Mouse (Mus musculus): Measurements from ENCODE around the gene Trp73.

The Trp73 gene

GRCm38 (mm10) chr4:154026441-154026761 lies 113.6 kb downstream of the Trp73 start:
- no peak for DNase-seq

DNA sequence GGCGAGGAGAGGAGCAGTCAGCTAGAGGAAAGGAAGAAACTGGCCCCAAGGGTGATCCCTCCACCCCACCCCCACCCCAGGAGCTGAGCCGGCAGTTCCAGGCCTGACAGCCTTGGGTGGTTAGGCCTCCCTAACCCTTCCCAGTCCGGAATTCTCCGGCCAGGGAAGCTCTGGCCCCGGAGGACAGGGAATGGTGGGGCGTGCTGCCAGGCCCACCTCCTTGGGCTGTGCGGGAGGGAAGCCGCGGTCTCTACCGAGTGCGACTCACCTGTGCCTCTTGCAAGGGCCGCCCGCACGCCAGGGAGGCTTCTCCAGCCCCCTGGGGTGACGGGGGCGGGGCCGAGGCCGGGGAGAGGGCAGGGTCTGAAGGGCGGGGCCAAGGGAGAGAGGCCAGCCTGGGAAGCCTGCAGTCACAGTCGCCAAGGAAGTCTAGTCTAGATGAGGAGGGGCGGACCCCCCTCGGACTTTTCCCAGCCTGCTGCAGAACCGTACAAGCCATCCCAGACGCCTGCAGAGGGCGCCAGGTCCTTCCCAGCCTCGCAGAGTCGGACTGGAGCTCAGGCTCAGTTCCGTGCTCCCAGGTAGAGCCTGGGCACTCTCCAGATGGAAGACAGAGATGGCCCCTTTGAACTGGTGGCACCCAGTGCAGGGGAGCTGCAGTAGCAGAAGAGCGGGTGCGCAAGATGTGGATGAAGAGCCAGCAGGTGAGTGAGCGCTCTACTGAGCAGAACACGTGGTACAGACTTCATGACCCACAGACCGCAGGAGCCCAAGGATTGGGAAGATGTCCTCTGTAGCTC lies 114.2 kb downstream of the Trp73 start, which contains the start of gene Smim1:
Smim1 (minus strand) TSS at position 590 of the 800 bp plus-strand sequence.
- peak; percentile 59 for DNase-seq

- no peak for DNase-seq
Measured at GRCm38 (mm10) chr4:154024729-154025521, 115.1 kb downstream of the Trp73 start.

DNA sequence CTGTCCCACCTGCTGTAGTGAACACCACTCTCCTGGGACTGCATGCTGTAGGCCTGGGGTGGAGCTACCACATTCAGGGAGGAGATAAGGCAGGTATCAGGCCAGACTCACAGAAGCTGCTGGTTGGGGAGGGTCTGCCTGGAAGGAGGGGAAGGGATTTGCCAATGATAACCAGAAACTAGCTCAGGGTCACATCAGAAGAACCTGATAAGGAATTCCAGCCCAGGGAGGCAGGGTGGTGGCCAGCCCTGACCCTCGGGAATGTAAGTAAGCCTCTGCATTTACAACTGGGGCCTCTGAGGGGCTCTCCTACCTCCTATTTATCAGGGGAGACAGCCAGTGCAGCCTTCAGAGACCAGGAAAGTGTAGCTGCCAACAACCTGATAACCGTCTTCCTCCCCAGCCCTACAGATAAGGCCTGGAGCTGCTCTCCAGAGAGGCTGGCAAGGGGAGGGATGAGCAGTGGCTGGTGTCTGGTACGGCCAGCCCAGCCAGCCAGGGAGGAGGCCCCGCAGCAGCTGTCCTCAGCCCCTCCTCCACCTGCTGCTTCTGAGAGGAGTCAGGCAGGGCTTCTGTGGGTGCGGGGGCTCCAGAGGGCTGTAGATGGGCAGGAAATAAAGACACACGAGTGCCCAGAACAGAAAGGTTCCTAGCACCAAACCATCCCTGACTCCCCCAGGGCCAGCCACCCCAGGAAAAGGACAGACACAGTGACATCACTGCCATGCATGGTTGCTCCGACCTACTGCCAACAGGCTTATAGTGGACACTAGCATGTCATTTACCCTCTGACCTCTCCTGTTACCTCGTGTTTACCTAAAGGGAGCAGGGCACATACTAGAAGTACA lies 116.0 kb downstream of the Trp73 start:
- no peak for DNase-seq

DNA sequence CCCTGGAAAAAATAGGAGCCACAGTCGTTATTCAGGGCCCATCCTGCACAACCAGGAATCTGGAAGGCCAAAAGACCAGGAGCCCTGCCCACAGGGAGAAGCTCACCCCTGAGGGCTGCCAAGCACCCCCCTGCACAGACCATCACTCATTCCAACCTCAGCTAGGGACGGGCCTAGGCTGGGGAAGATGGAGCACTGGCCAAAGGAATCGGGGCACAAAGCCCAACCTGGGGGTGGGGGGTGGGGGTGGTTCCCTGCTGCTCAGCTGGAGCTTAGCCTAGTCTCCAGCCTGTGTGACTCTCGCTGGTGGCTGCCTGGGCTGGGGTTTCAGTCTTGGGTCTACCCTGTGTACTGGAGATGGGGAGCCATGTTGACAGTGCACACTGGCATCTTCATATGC lies 117.2 kb downstream of the Trp73 start:
- no peak for DNase-seq

- no peak for DNase-seq
Measured at GRCm38 (mm10) chr4:154022407-154022806, 117.6 kb downstream of the Trp73 start.

DNA sequence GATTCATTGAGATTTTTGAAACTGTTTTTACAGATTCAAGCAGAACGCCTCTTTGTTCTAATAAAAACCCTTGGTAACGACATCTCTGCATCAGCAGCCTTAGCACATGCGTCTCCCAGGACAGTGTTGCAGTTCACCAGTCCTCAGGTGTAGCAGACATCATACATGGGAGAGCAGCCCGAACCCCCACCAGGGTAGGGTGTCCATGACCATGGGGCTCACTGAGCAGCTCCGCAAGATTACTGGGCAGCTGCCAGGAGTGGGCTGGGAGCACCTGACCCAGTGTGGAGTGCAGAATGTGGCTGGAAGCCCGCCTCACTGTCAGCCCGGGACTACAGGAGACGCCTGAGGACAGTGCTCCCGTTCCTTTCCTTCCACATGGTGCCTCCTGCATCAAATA lies 118.6 kb downstream of the Trp73 start:
- DNase-seq, result no peak

GRCm38 (mm10) chr4:154019571-154019970 lies 120.4 kb downstream of the Trp73 start:
- no peak for DNase-seq

GRCm38 (mm10) chr4:154015476-154015875 lies 124.5 kb downstream of the Trp73 start:
- no peak for DNase-seq

DNA sequence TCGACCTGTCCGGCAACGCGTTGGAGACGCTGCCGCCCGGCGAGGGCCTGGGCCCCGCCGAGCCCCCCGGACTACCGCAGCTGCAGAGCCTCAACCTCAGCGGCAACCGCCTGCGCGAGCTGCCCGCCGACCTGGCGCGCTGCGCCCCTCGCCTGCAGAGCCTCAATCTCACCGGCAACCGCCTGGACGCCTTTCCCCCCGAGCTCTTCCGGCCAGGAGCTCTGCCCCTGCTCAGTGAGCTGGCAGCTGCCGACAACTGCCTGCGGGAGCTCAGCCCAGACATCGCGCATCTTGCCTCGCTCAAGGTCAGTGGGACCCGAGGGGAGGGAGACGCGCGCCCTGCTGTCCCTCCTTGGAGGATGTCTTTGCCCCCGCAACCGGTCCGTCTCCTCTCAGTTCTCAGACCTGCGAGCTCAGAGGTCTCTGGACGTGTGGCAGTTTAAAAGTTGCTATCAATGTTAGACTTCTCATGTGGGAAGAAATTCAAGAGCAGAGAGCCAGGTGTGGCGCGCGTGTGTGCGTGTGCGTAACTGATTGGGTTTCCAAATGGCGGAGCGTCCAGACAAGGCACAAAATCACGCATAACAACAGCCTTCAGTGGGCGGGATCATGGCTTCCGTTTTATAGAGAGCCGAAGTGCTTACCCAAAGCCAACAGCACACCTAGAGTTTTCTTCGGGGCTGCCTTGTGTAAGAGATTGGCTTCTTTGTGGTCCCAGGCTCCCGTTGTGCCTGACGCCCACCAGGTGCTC lies 127.7 kb downstream of the Trp73 start:
- no peak for DNase-seq

DNA sequence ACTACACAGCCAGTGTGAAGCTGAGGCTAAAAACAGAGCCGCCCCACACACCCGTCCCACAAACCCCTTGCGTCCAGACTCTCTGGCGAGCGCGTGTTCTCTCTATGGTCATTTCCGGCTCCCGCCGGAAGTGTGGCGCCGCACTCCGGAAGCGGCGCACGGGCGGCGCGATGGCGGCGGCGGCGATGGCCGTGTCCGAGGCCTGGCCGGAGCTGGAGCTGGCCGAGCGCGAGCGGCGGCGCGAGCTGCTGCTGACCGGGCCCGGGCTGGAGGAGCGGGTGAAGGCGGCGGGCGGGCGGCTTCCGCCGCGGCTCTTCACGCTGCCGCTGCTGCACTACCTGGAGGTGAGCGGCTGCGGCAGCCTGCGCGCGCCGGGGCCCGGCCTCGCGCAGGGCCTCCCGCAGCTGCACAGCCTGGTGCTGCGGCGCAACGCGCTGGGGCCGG lies 128.3 kb downstream of the Trp73 start, which contains the start of gene Lrrc47:
Lrrc47 (plus strand) TSS at position 86 of the 444 bp plus-strand sequence.
- DNase-seq, result peak; percentile 86

DNA sequence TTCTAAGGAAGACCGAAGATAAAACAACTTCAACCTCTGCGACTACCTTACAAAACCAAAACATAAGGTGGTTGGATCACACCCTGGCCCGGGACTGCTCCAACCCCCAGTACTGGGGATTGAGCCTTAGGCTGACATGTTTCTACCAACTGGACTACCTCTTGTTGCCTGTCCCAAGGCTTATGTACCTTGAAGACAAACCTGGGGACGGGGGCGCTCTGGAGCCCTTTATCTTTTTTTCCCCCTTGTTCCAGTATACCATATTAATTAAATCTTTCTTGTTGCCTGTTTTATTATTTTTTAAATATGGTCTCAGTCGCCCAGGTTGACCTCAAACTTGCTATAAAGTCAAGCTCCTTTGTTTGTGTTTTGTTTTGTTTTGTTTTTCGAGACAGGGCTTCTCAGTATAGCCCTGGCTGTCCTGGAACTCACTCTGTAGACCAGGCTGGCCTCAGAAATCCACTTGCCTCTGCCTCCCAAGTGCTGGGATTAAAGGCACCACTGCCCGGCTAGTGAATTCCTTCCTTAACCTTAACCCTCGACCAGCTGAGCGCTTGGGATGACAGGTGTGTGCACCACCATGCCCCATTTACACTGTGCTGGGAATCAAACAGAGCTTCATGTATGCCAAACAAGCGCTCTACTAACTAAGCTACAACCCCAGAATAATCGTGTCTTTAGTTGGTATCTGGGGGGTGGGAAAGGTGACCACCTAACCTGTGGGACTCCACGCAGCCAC lies 128.9 kb downstream of the Trp73 start:
- DNase-seq, result no peak

- no peak for DNase-seq
Measured at GRCm38 (mm10) chr4:154007759-154008158, 132.2 kb downstream of the Trp73 start.

GRCm38 (mm10) chr4:154006264-154006663 lies 133.7 kb downstream of the Trp73 start:
- no peak for DNase-seq

All from right cerebral cortex, postnatal 25 days (tissue).